Mouse (Mus musculus): ENCODE measurements at regions not wholly inside any gene's neighbourhood (a gene's known extent, or its start where the extent isn't known, plus 50 kb on each side); places are given as distances from the start of the nearest gene placed in this dataset.
"Not testable (repeated sequence)": the region's sequence is repeated elsewhere in the genome, so short reads cannot be mapped to it uniquely, and the experiment has no call there.

DNA sequence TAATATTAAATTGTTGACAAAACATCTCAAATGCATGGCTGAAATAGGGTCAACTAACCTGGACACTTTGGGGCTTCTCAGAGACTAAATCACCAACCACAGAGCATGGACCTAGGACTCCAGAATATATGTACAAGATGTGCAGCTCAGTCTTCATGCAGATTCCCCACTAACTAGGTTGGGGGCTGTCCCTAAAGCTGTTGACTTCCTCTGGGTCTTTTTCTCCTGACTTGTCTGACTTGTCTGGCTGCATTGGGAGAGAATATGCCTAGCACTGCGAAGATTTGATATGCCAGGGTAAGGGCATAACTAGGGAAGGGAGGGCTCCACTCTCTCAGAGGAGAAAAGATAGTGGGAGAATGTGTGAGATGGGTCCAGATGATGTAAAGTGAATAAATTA, 681.9 kb upstream of the Zfp386 start:
- TF ChIP-seq CTCF (IDR thresholded peaks at IDR 0.05; ENCODE audit: low read depth, low read length); POLR2A (IDR thresholded peaks at IDR 0.05; ENCODE audit: extremely low read depth, insufficient read depth, low read length): not testable (repeated sequence)
